In genomic region chr9:115468641-115469040, GRCm38 (mm10) we compare ENCODE assay signal across 16 mouse cellular contexts.
A peak's percentile ranks its signal among the peaks of the same experiment; 100 is the strongest.
DNase-seq lines count a peak whose midpoint lies in the region; ATAC-seq lines count a peak whose summit lies in the region.
"Had no signal": no experiment of that assay in that cellular context is flagged by ENCODE, and none has a peak within 500 bp of the region (broad histone marks: within the 10 kb centered on the region; RNA-seq: fewer than 3 reads in every experiment).

No protein-coding gene starts in this region.

- peak; percentile 68 for ATAC-seq in inflammation-experienced regulatory T-cells, adult 6 months
- ATAC-seq: forebrain, embryonic 16.5 days had no signal

- peak; percentile 33 for DNase-seq in heart, adult 11 months
- DNase-seq in heart, postnatal 4 days, result no peak
- peak; percentile 28 for DNase-seq in thymus, postnatal 25 days
- no peak for DNase-seq in thymus, postnatal 10 days (ENCODE audit: low spot score in 2 of 2)
- no peak for DNase-seq in urinary bladder, postnatal 36 days (ENCODE audit: low spot score in 2 of 2)
- DNase-seq in cerebellum, adult 9-10 months, result no peak
- DNase-seq: adrenal gland, postnatal 10 days; B cell, adult 2 months; cerebellum, adult 11-12 months; cerebellum, adult 9-11 months; cerebellum, postnatal 36 days; gastrocnemius, postnatal 10 days; heart, adult 2 months; heart, postnatal 14 days had no signal

Comparison
In these comparisons a context has a peak if more than half of its experiments do, and no peak if none do; other contexts are left out.
1. DNase-seq: peak in heart, adult 11 months (single experiment) and thymus, postnatal 25 days (single experiment); none in heart, postnatal 4 days (single experiment), thymus, postnatal 10 days (0 of 2), urinary bladder, postnatal 36 days (0 of 2) and cerebellum, adult 9-10 months (single experiment).